Mouse (Mus musculus) 416B (cell line): ENCODE data around the gene Phyhipl.

Source experiments
- DNase-seq: peaks from one replicate; pipeline ENCODE4 v3.0.0; 2011; ENCODE audit warnings: low read depth

The Phyhipl gene

GRCm38 (mm10) chr10:70635261-70635660 lies 20.5 kb downstream of the Phyhipl start:
- DNase-seq, result no peak

GRCm38 (mm10) chr10:70631142-70631541 lies 24.6 kb downstream of the Phyhipl start:
- no peak for DNase-seq

- no peak for DNase-seq
Measured at GRCm38 (mm10) chr10:70623461-70623860, 32.3 kb downstream of the Phyhipl start.

- no peak for DNase-seq
Measured at GRCm38 (mm10) chr10:70616377-70616776, 39.4 kb downstream of the Phyhipl start.

GRCm38 (mm10) chr10:70611633-70612032 lies 44.1 kb downstream of the Phyhipl start:
- no peak for DNase-seq

- no peak for DNase-seq
Measured at GRCm38 (mm10) chr10:70599925-70600305, 55.9 kb downstream of the Phyhipl start.

GRCm38 (mm10) chr10:70599126-70599924 lies 56.4 kb downstream of the Phyhipl start:
- no peak for DNase-seq

- DNase-seq, result no peak
Measured at GRCm38 (mm10) chr10:70598516-70599125, 57.1 kb downstream of the Phyhipl start.

- DNase-seq, result no peak
Measured at GRCm38 (mm10) chr10:70598081-70598515, 57.7 kb downstream of the Phyhipl start.

- DNase-seq, result no peak
Measured at GRCm38 (mm10) chr10:70594007-70594406, 61.8 kb downstream of the Phyhipl start.

GRCm38 (mm10) chr10:70586876-70587405 lies 68.8 kb downstream of the Phyhipl start:
- no peak for DNase-seq

GRCm38 (mm10) chr10:70584171-70584570 lies 71.6 kb downstream of the Phyhipl start:
- DNase-seq, result no peak

GRCm38 (mm10) chr10:70581556-70582211 lies 74.1 kb downstream of the Phyhipl start:
- no peak for DNase-seq

GRCm38 (mm10) chr10:70563636-70564035 lies 92.1 kb downstream of the Phyhipl start:
- DNase-seq, result peak; percentile 46

GRCm38 (mm10) chr10:70552531-70552930 lies 103.2 kb downstream of the Phyhipl start:
- no peak for DNase-seq

GRCm38 (mm10) chr10:70542857-70543256 lies 112.9 kb downstream of the Phyhipl start:
- DNase-seq, result no peak

GRCm38 (mm10) chr10:70540456-70541195 lies 115.1 kb downstream of the Phyhipl start:
- DNase-seq, result no peak

GRCm38 (mm10) chr10:70539251-70539650 lies 116.5 kb downstream of the Phyhipl start:
- no peak for DNase-seq

GRCm38 (mm10) chr10:70537694-70538093 lies 118.1 kb downstream of the Phyhipl start:
- no peak for DNase-seq

- DNase-seq, result no peak
Measured at GRCm38 (mm10) chr10:70535401-70535800, 120.4 kb downstream of the Phyhipl start.

GRCm38 (mm10) chr10:70534571-70534970 lies 121.2 kb downstream of the Phyhipl start:
- DNase-seq, result no peak

- no peak for DNase-seq
Measured at GRCm38 (mm10) chr10:70533986-70534385, 121.8 kb downstream of the Phyhipl start.
